Mouse (Mus musculus): ENCODE data around the gene Nisch.

- TF ChIP-seq CTCF (IDR thresholded peaks at IDR 0.05; ENCODE audit: borderline replicate concordance, insufficient read depth, low read depth, low read length) (no peak), POLR2A (IDR thresholded peaks at IDR 0.05; ENCODE audit: borderline replicate concordance, insufficient read depth, low read length) (no peak)
Observed at GRCm38 (mm10) chr14:31173537-31173936, 43.2 kb downstream of the Nisch start.
